Mouse (Mus musculus) gonadal fat pad, adult 2 months (tissue): ENCODE data around the gene Ceacam13. TPM values are rescaled to one million over a fixed set of nuclear protein-coding genes. Genes with fewer than 3 reads are reported as not detected.
"Not testable (repeated sequence)": the region's sequence is repeated elsewhere in the genome, so short reads cannot be mapped to it uniquely, and the experiment has no call there.

Source experiments
- DNase-seq: peaks from one replicate; pipeline ENCODE4 v3.0.0-alpha.2; 2012; ENCODE audit warnings: low read depth
- polyA plus RNA-seq: library from polyadenylated mRNA; depleted of rRNA; stranded (reverse); fragments of >200 nt; gene quantifications from 2 replicates; pipeline ENCODE4 v1.2.3, GENCODE M21; 2012; rRNA removed

Ceacam13 gene
- not detected in 2 replicates for polyA plus RNA-seq

DNA sequence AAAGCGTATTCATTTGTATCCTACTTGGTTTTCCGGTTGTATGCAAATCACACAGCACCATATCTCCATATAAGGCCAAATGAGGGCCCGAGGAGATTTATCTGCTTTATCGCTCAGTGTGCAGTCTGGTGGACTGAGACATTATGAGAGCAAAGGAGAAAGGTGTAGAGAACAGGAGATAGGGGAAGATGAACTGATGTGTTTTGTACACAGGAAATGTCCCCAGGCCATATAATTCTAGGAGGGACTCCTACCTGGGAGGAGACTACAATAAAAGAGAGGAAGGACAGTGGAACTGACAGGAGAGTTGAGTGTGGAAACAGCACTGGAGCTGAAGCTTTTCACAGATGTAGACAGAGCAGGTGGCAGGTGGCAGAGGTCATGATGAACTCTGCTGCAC lies at the start of gene Ceacam13:
TSS of gene Ceacam13 (plus strand) at position 301 of the 400 bp plus-strand sequence.
- DNase-seq, result no peak

DNA sequence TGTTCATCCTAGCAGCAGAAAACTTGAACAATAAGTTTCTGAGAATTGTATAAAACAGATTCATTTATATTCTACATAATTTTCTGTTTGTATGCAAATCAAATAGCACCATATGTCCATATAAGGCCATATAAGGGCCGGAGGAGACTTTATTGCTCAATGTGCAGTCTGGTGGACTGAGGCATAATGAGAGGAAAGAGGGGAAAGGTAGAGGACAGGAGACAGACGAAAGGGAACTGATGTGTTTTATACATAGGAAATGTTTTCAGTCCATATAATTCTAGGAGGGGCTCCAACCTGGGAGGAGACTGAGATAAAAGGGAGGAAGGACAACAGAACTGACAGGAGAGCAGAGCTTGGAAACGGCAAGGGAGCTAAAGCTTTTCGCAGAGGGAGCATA lies 37.9 kb upstream of the Ceacam13 start, which contains the start of gene Ceacam11:
TSS of gene Ceacam11 (plus strand) at position 301 of the 400 bp plus-strand sequence.
- DNase-seq, result no peak

DNA sequence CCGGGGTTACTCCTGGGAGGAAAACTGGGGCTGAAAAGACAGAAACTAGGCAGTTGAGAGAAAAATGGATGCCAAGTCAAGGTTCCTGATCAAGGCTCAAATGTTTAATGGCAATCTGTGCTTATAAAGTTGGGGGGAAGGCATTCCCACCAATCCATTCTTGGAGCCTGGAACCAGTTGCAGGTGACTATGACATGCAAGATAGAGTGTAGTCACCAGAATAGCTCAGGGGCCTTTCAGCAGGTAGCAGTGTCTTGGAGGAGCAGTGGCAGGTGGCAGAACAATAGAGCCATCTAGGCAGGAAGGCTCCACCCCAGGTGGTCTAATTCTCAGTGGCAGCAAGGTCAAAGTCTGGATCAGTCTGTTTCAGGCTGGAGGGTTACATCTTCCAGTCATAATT lies 8.6 kb upstream of the Ceacam13 start:
- DNase-seq, result not testable (repeated sequence)

DNA sequence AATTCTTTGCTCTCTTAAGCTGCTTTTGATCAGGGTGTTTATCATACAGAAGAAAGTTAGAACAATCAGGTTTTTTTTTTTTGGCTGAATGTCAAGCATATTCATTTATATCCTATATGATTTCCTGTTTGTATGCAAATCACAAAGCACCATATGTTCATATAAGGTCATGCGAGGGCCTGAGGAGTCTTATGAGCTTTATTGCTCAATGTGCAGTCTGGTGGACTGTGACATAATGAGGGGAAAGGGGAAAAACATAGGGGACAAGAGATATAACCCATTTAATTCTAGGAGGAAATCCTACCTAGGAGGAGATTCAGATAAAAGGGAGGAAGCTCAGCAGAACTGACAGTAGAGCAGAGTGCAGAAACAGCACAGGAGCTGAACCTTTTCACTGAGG lies 55.9 kb downstream of the Ceacam13 start, which contains the start of gene Ceacam12:
TSS of gene Ceacam12 (plus strand) at position 301 of the 400 bp plus-strand sequence.
- DNase-seq, result no peak

Other genes starting within 250 kb of the Ceacam13 start
- not detected in 2 replicates for gene Ceacam14, start 197.3 kb upstream of the Ceacam13 start, polyA plus RNA-seq
- not detected in 2 replicates for gene Gm5155, start 138.1 kb upstream of the Ceacam13 start, polyA plus RNA-seq
- gene Ceacam11, start 37.8 kb upstream of the Ceacam13 start, polyA plus RNA-seq, result not detected in 2 replicates
- not detected in 2 replicates for gene Ceacam12, start 56.0 kb downstream of the Ceacam13 start, polyA plus RNA-seq
- gene Igfl3, start 166.6 kb downstream of the Ceacam13 start, polyA plus RNA-seq, result not detected in 2 replicates
- 0.04 and 0.06 TPM in 2 replicates for gene Mill1, start 235.5 kb downstream of the Ceacam13 start, polyA plus RNA-seq